Mouse (Mus musculus): ENCODE results near the gene Slc5a11. TPM values are rescaled to one million over a fixed set of nuclear protein-coding genes. Genes with fewer than 3 reads are reported as not detected.
A peak's percentile ranks its signal among the peaks of the same experiment; 100 is the strongest.

Gene Slc5a11
- not detected in 2 replicates for polyA plus RNA-seq (2016; fragmentation: Nextera tagmentation; extraction: Ambion mirVana)

GRCm38 (mm10) chr7:123214365-123215075 is at the start of gene Slc5a11:
Slc5a11 (plus strand) TSS chr7:123214780.
- WGBS: 34% methylated on average over 8 of the region's 8 CpGs
- H3K27me3 ChIP-seq (ENCODE audit: poor library complexity, severe bottlenecking): no peaks in the 10 kb centered on the region
- H3K27ac ChIP-seq: peak within 1 kb of the TSS; percentile 27; the same call in 1 of the 2 replicates
- no peak within 1 kb of the TSS for H3K4me3 ChIP-seq
- H3K36me3 ChIP-seq (replicated peaks): no peaks in the 10 kb centered on the region
- H3K9me3 ChIP-seq: no peaks in the 10 kb centered on the region
- DNase-seq (ENCODE audit: extremely low spot score, low spot score): no peak
- H3K4me1 ChIP-seq: peaks cover 24% of the 10 kb centered on the region

- Histone ChIP-seq H3K27me3 (ENCODE audit: poor library complexity, severe bottlenecking) (no peaks in the 10 kb centered on the region), H3K36me3 (replicated peaks) (peaks cover 100% of the 10 kb centered on the region), H3K4me1 (no peaks in the 10 kb centered on the region), H3K4me3 (no peak overlapping the region), H3K27ac (no peak overlapping the region), H3K9me3 (no peaks in the 10 kb centered on the region)
- 97% methylated on average over 2 of the region's 2 CpGs for WGBS
- no peak for DNase-seq (ENCODE audit: extremely low spot score, low spot score)
Observed at GRCm38 (mm10) chr7:123167436-123167835, 47.1 kb upstream of the Slc5a11 start.

- 96% methylated on average over 2 of the region's 2 CpGs for WGBS
- no peaks in the 10 kb centered on the region for H3K4me1 ChIP-seq
- H3K27ac ChIP-seq: no peak overlapping the region
- H3K36me3 ChIP-seq (replicated peaks): peaks cover 100% of the 10 kb centered on the region
- H3K27me3 ChIP-seq (ENCODE audit: poor library complexity, severe bottlenecking): no peaks in the 10 kb centered on the region
- no peak overlapping the region for H3K4me3 ChIP-seq
- H3K9me3 ChIP-seq: no peaks in the 10 kb centered on the region
- DNase-seq (ENCODE audit: extremely low spot score, low spot score): no peak
Observed at GRCm38 (mm10) chr7:123169618-123170017, 45.0 kb upstream of the Slc5a11 start.

- Histone ChIP-seq H3K4me1 (no peaks in the 10 kb centered on the region), H3K27ac (no peak overlapping the region), H3K36me3 (replicated peaks) (peaks cover 99% of the 10 kb centered on the region), H3K9me3 (no peaks in the 10 kb centered on the region), H3K4me3 (no peak overlapping the region), H3K27me3 (ENCODE audit: poor library complexity, severe bottlenecking) (no peaks in the 10 kb centered on the region)
- DNase-seq (ENCODE audit: extremely low spot score, low spot score): no peak
- WGBS: 94% methylated on average over 5 of the region's 5 CpGs
Observed at GRCm38 (mm10) chr7:123172101-123172500, 42.5 kb upstream of the Slc5a11 start.

GRCm38 (mm10) chr7:123177215-123177614 is 37.4 kb upstream of the Slc5a11 start:
- Histone ChIP-seq H3K36me3 (replicated peaks) (peaks cover 99% of the 10 kb centered on the region), H3K4me1 (no peaks in the 10 kb centered on the region), H3K4me3 (no peak overlapping the region), H3K27me3 (ENCODE audit: poor library complexity, severe bottlenecking) (no peaks in the 10 kb centered on the region), H3K27ac (no peak overlapping the region), H3K9me3 (no peaks in the 10 kb centered on the region)
- no peak for DNase-seq (ENCODE audit: extremely low spot score, low spot score)

- no peak overlapping the region for H3K27ac ChIP-seq
- no peaks in the 10 kb centered on the region for H3K4me1 ChIP-seq
- no peak for DNase-seq (ENCODE audit: extremely low spot score, low spot score)
- H3K9me3 ChIP-seq: no peaks in the 10 kb centered on the region
- H3K27me3 ChIP-seq (ENCODE audit: poor library complexity, severe bottlenecking): no peaks in the 10 kb centered on the region
- 93% methylated on average over 20 of the region's 20 CpGs for WGBS
- H3K36me3 ChIP-seq (replicated peaks): peaks cover 100% of the 10 kb centered on the region
- no peak overlapping the region for H3K4me3 ChIP-seq
Observed at GRCm38 (mm10) chr7:123181787-123182701, 32.5 kb upstream of the Slc5a11 start.

GRCm38 (mm10) chr7:123184891-123185290 is 29.7 kb upstream of the Slc5a11 start:
- H3K9me3 ChIP-seq: no peaks in the 10 kb centered on the region
- H3K27me3 ChIP-seq (ENCODE audit: poor library complexity, severe bottlenecking): no peaks in the 10 kb centered on the region
- 95% methylated on average over 1 of the region's 1 CpGs for WGBS
- peaks cover 100% of the 10 kb centered on the region for H3K36me3 ChIP-seq (replicated peaks)
- no peak for DNase-seq (ENCODE audit: extremely low spot score, low spot score)
- H3K4me1 ChIP-seq: no peaks in the 10 kb centered on the region
- no peak overlapping the region for H3K4me3 ChIP-seq
- H3K27ac ChIP-seq: no peak overlapping the region

- no peaks in the 10 kb centered on the region for H3K9me3 ChIP-seq
- no peak overlapping the region for H3K4me3 ChIP-seq
- DNase-seq (ENCODE audit: extremely low spot score, low spot score): no peak
- peaks cover 100% of the 10 kb centered on the region for H3K36me3 ChIP-seq (replicated peaks)
- WGBS: 91% methylated on average over 6 of the region's 6 CpGs
- no peaks in the 10 kb centered on the region for H3K4me1 ChIP-seq
- no peak overlapping the region for H3K27ac ChIP-seq
- no peaks in the 10 kb centered on the region for H3K27me3 ChIP-seq (ENCODE audit: poor library complexity, severe bottlenecking)
Observed at GRCm38 (mm10) chr7:123186463-123186862, 28.1 kb upstream of the Slc5a11 start.

GRCm38 (mm10) chr7:123187246-123187645 is 27.3 kb upstream of the Slc5a11 start:
- Histone ChIP-seq H3K36me3 (replicated peaks) (peaks cover 100% of the 10 kb centered on the region), H3K4me1 (no peaks in the 10 kb centered on the region), H3K27ac (no peak overlapping the region), H3K9me3 (no peaks in the 10 kb centered on the region), H3K4me3 (no peak overlapping the region), H3K27me3 (ENCODE audit: poor library complexity, severe bottlenecking) (no peaks in the 10 kb centered on the region)
- 84% methylated on average over 4 of the region's 4 CpGs for WGBS
- DNase-seq (ENCODE audit: extremely low spot score, low spot score): no peak

- Histone ChIP-seq H3K36me3 (replicated peaks) (peaks cover 100% of the 10 kb centered on the region), H3K4me3 (no peak overlapping the region), H3K9me3 (no peaks in the 10 kb centered on the region), H3K27ac (no peak overlapping the region), H3K4me1 (no peaks in the 10 kb centered on the region), H3K27me3 (ENCODE audit: poor library complexity, severe bottlenecking) (no peaks in the 10 kb centered on the region)
- WGBS: 87% methylated on average over 3 of the region's 3 CpGs
- DNase-seq (ENCODE audit: extremely low spot score, low spot score): no peak
Observed at GRCm38 (mm10) chr7:123188462-123188861, 26.1 kb upstream of the Slc5a11 start.

GRCm38 (mm10) chr7:123189762-123190161 is 24.8 kb upstream of the Slc5a11 start:
- WGBS: 98% methylated on average over 8 of the region's 8 CpGs

GRCm38 (mm10) chr7:123191731-123192130 is 22.8 kb upstream of the Slc5a11 start:
- H3K4me1 ChIP-seq: no peaks in the 10 kb centered on the region
- H3K36me3 ChIP-seq (replicated peaks): peaks cover 90% of the 10 kb centered on the region
- H3K9me3 ChIP-seq: no peaks in the 10 kb centered on the region
- no peak overlapping the region for H3K4me3 ChIP-seq
- 95% methylated on average over 5 of the region's 5 CpGs for WGBS
- H3K27me3 ChIP-seq (ENCODE audit: poor library complexity, severe bottlenecking): no peaks in the 10 kb centered on the region
- DNase-seq (ENCODE audit: extremely low spot score, low spot score): no peak
- no peak overlapping the region for H3K27ac ChIP-seq

More at GRCm38 (mm10) chr7:123189762-123190161, 24.8 kb upstream of the Slc5a11 start:
- Histone ChIP-seq H3K27me3 (ENCODE audit: poor library complexity, severe bottlenecking) (no peaks in the 10 kb centered on the region), H3K36me3 (replicated peaks) (peaks cover 96% of the 10 kb centered on the region), H3K27ac (no peak overlapping the region), H3K4me3 (no peak overlapping the region), H3K4me1 (no peaks in the 10 kb centered on the region), H3K9me3 (no peaks in the 10 kb centered on the region)
- no peak for DNase-seq (ENCODE audit: extremely low spot score, low spot score)

GRCm38 (mm10) chr7:123193201-123193600 is 21.4 kb upstream of the Slc5a11 start:
- Histone ChIP-seq H3K27ac (no peak overlapping the region), H3K9me3 (no peaks in the 10 kb centered on the region), H3K36me3 (replicated peaks) (peaks cover 75% of the 10 kb centered on the region), H3K27me3 (ENCODE audit: poor library complexity, severe bottlenecking) (no peaks in the 10 kb centered on the region), H3K4me3 (no peak overlapping the region), H3K4me1 (no peaks in the 10 kb centered on the region)
- no peak for DNase-seq (ENCODE audit: extremely low spot score, low spot score)
- WGBS: 96% methylated on average over 12 of the region's 12 CpGs

All from forebrain, embryonic 10.5 days (tissue).